Mouse (Mus musculus): Measurements from ENCODE around the gene Cyp2f2. TPM values are rescaled to one million over a fixed set of nuclear protein-coding genes. Genes with fewer than 3 reads are reported as not detected.

The Cyp2f2 gene
- polyA plus RNA-seq (2012; rRNA removed) = 0.10 and 0.73 TPM in 2 replicates

GRCm38 (mm10) chr7:27119676-27120075 is at the start of gene Cyp2f2:
TSS of gene Cyp2f2 (plus strand) at chr7:27119909.
- no peak for DNase-seq
- H3K27ac ChIP-seq (ENCODE audit: insufficient read depth, low read length) = no peak within 1 kb of the TSS
- H3K4me1 ChIP-seq (ENCODE audit: control insufficient read depth, insufficient read depth, low read length) = no peaks in the 10 kb centered on the region
- H3K27me3 ChIP-seq (ENCODE audit: control insufficient read depth, insufficient read depth, low read length) = no peaks in the 10 kb centered on the region
- no peak within 1 kb of the TSS for H3K4me3 ChIP-seq (replicated peaks; ENCODE audit: insufficient read depth, low read depth, low read length)
- TF ChIP-seq CTCF (IDR thresholded peaks at IDR 0.05; ENCODE audit: borderline replicate concordance, insufficient read depth, low read depth, low read length) (no peak), POLR2A (IDR thresholded peaks at IDR 0.05; ENCODE audit: borderline replicate concordance, insufficient read depth, low read length) (no peak)

- no peak overlapping the region for H3K4me3 ChIP-seq (replicated peaks; ENCODE audit: insufficient read depth, low read depth, low read length)
- DNase-seq = no peak
- no peaks in the 10 kb centered on the region for H3K4me1 ChIP-seq (ENCODE audit: control insufficient read depth, insufficient read depth, low read length)
- WGBS = 40% methylated on average over 1 of the region's 1 CpGs
- no peak overlapping the region for H3K27ac ChIP-seq (ENCODE audit: insufficient read depth, low read length)
- no peaks in the 10 kb centered on the region for H3K27me3 ChIP-seq (ENCODE audit: control insufficient read depth, insufficient read depth, low read length)
- no peak for TF ChIP-seq POLR2A (IDR thresholded peaks at IDR 0.05; ENCODE audit: borderline replicate concordance, insufficient read depth, low read length)
- no peak for TF ChIP-seq CTCF (IDR thresholded peaks at IDR 0.05; ENCODE audit: borderline replicate concordance, insufficient read depth, low read depth, low read length)
Measured at GRCm38 (mm10) chr7:27078641-27079040, 41.1 kb upstream of the Cyp2f2 start.

- no peak overlapping the region for H3K27ac ChIP-seq (ENCODE audit: insufficient read depth, low read length)
- no peaks in the 10 kb centered on the region for H3K4me1 ChIP-seq (ENCODE audit: control insufficient read depth, insufficient read depth, low read length)
- WGBS = 84% methylated on average over 2 of the region's 2 CpGs
- DNase-seq = no peak
- H3K4me3 ChIP-seq (replicated peaks; ENCODE audit: insufficient read depth, low read depth, low read length) = no peak overlapping the region
- H3K27me3 ChIP-seq (ENCODE audit: control insufficient read depth, insufficient read depth, low read length) = no peaks in the 10 kb centered on the region
- TF ChIP-seq CTCF (IDR thresholded peaks at IDR 0.05; ENCODE audit: borderline replicate concordance, insufficient read depth, low read depth, low read length) = no peak
- no peak for TF ChIP-seq POLR2A (IDR thresholded peaks at IDR 0.05; ENCODE audit: borderline replicate concordance, insufficient read depth, low read length)
Measured at GRCm38 (mm10) chr7:27081625-27082024, 38.1 kb upstream of the Cyp2f2 start.

- TF ChIP-seq CTCF (IDR thresholded peaks at IDR 0.05; ENCODE audit: borderline replicate concordance, insufficient read depth, low read depth, low read length) = no peak
- no peak for TF ChIP-seq POLR2A (IDR thresholded peaks at IDR 0.05; ENCODE audit: borderline replicate concordance, insufficient read depth, low read length)
- no peak overlapping the region for H3K4me3 ChIP-seq (replicated peaks; ENCODE audit: insufficient read depth, low read depth, low read length)
- H3K27ac ChIP-seq (ENCODE audit: insufficient read depth, low read length) = no peak overlapping the region
- no peak for DNase-seq
- no peaks in the 10 kb centered on the region for H3K27me3 ChIP-seq (ENCODE audit: control insufficient read depth, insufficient read depth, low read length)
- WGBS = 78% methylated on average over 4 of the region's 4 CpGs
- no peaks in the 10 kb centered on the region for H3K4me1 ChIP-seq (ENCODE audit: control insufficient read depth, insufficient read depth, low read length)
Measured at GRCm38 (mm10) chr7:27091039-27091438, 28.7 kb upstream of the Cyp2f2 start.

GRCm38 (mm10) chr7:27092038-27092703 is 27.5 kb upstream of the Cyp2f2 start:
- WGBS = 64% methylated on average over 7 of the region's 7 CpGs
- Histone ChIP-seq H3K4me3 (replicated peaks; ENCODE audit: insufficient read depth, low read depth, low read length) (no peak overlapping the region), H3K27me3 (ENCODE audit: control insufficient read depth, insufficient read depth, low read length) (no peaks in the 10 kb centered on the region), H3K4me1 (ENCODE audit: control insufficient read depth, insufficient read depth, low read length) (no peaks in the 10 kb centered on the region), H3K27ac (ENCODE audit: insufficient read depth, low read length) (no peak overlapping the region)
- TF ChIP-seq POLR2A (IDR thresholded peaks at IDR 0.05; ENCODE audit: borderline replicate concordance, insufficient read depth, low read length) (no peak), CTCF (IDR thresholded peaks at IDR 0.05; ENCODE audit: borderline replicate concordance, insufficient read depth, low read depth, low read length) (no peak)
- no peak for DNase-seq

GRCm38 (mm10) chr7:27092882-27093281 is 26.8 kb upstream of the Cyp2f2 start:
- 44% methylated on average over 1 of the region's 1 CpGs for WGBS
- Histone ChIP-seq H3K4me3 (replicated peaks; ENCODE audit: insufficient read depth, low read depth, low read length) (no peak overlapping the region), H3K27ac (ENCODE audit: insufficient read depth, low read length) (no peak overlapping the region), H3K4me1 (ENCODE audit: control insufficient read depth, insufficient read depth, low read length) (no peaks in the 10 kb centered on the region), H3K27me3 (ENCODE audit: control insufficient read depth, insufficient read depth, low read length) (no peaks in the 10 kb centered on the region)
- DNase-seq = no peak
- TF ChIP-seq POLR2A (IDR thresholded peaks at IDR 0.05; ENCODE audit: borderline replicate concordance, insufficient read depth, low read length) = no peak
- no peak for TF ChIP-seq CTCF (IDR thresholded peaks at IDR 0.05; ENCODE audit: borderline replicate concordance, insufficient read depth, low read depth, low read length)

GRCm38 (mm10) chr7:27104882-27105281 is 14.8 kb upstream of the Cyp2f2 start:
- Histone ChIP-seq H3K4me1 (ENCODE audit: control insufficient read depth, insufficient read depth, low read length) (no peaks in the 10 kb centered on the region), H3K4me3 (replicated peaks; ENCODE audit: insufficient read depth, low read depth, low read length) (no peak overlapping the region), H3K27ac (ENCODE audit: insufficient read depth, low read length) (no peak overlapping the region), H3K27me3 (ENCODE audit: control insufficient read depth, insufficient read depth, low read length) (no peaks in the 10 kb centered on the region)
- no peak for DNase-seq
- WGBS = 80% methylated on average over 5 of the region's 5 CpGs
- TF ChIP-seq POLR2A (IDR thresholded peaks at IDR 0.05; ENCODE audit: borderline replicate concordance, insufficient read depth, low read length) (no peak), CTCF (IDR thresholded peaks at IDR 0.05; ENCODE audit: borderline replicate concordance, insufficient read depth, low read depth, low read length) (no peak)

GRCm38 (mm10) chr7:27110327-27110726 is 9.4 kb upstream of the Cyp2f2 start:
- no peaks in the 10 kb centered on the region for H3K4me1 ChIP-seq (ENCODE audit: control insufficient read depth, insufficient read depth, low read length)
- no peak for DNase-seq
- no peak overlapping the region for H3K27ac ChIP-seq (ENCODE audit: insufficient read depth, low read length)
- no peak for TF ChIP-seq CTCF (IDR thresholded peaks at IDR 0.05; ENCODE audit: borderline replicate concordance, insufficient read depth, low read depth, low read length)
- TF ChIP-seq POLR2A (IDR thresholded peaks at IDR 0.05; ENCODE audit: borderline replicate concordance, insufficient read depth, low read length) = no peak
- H3K4me3 ChIP-seq (replicated peaks; ENCODE audit: insufficient read depth, low read depth, low read length) = no peak overlapping the region
- no peaks in the 10 kb centered on the region for H3K27me3 ChIP-seq (ENCODE audit: control insufficient read depth, insufficient read depth, low read length)
